Mouse (Mus musculus) intestine, embryonic 15.5 days (tissue): ENCODE measurements at regions not wholly inside any gene's neighbourhood (a gene's known extent, or its start where the extent isn't known, plus 50 kb on each side); places are given as distances from the start of the nearest gene placed in this dataset.
A peak's percentile ranks its signal among the peaks of the same experiment; 100 is the strongest.

ENCODE experiments used
- ATAC-seq: fragments of 200-750 bp; cut with Nextera tagmentation; 2 replicates; pipeline ENCODE4 v1.8.0; 2017; ENCODE audit warnings: moderate TSS enrichment, moderate library complexity
- H3K27ac ChIP-seq: fragments of 300-500 bp; sonication (generic); 2 replicates; pipeline ENCODE4 v1.5.1; 2015; ENCODE audit warnings: mild to moderate bottlenecking, inconsistent platforms
- H3K27me3 ChIP-seq: fragments of 300-500 bp; sonication (generic); replicated peaks from 2 replicates; pipeline ENCODE4 v1.6.1; 2015; ENCODE audit warnings: inconsistent platforms
- H3K36me3 ChIP-seq: fragments of 300-500 bp; sonication (generic); 2 replicates; pipeline ENCODE4 v1.6.1; 2015; ENCODE audit warnings: inconsistent platforms
- H3K4me1 ChIP-seq: fragments of 300-500 bp; sonication (generic); replicated peaks from 2 replicates; pipeline ENCODE4 v1.6.1; 2015; ENCODE audit warnings: inconsistent platforms
- H3K4me2 ChIP-seq: fragments of 300-500 bp; sonication (generic); replicated peaks from 2 replicates; pipeline ENCODE4 v1.6.1; 2015; ENCODE audit warnings: mild to moderate bottlenecking, inconsistent platforms
- H3K4me3 ChIP-seq: fragments of 300-500 bp; sonication (generic); replicated peaks from 2 replicates; pipeline ENCODE4 v1.5.1; 2015; ENCODE audit warnings: inconsistent platforms
- H3K9ac ChIP-seq: fragments of 300-500 bp; sonication (generic); 2 replicates; pipeline ENCODE4 v1.6.1; 2015; ENCODE audit warnings: inconsistent platforms
- H3K9me3 ChIP-seq: fragments of 300-500 bp; sonication (generic); 2 replicates; pipeline ENCODE4 v1.6.1; 2016; ENCODE audit warnings: inconsistent platforms
- WGBS: fragments of 180-500 bp; shearing (Covaris S2); methylation state at CpG from one replicate; pipeline ENCODE4 v1.1.7; 2015; 5-methylcytosine and 5-hydroxymethylcytosine counted together

DNA sequence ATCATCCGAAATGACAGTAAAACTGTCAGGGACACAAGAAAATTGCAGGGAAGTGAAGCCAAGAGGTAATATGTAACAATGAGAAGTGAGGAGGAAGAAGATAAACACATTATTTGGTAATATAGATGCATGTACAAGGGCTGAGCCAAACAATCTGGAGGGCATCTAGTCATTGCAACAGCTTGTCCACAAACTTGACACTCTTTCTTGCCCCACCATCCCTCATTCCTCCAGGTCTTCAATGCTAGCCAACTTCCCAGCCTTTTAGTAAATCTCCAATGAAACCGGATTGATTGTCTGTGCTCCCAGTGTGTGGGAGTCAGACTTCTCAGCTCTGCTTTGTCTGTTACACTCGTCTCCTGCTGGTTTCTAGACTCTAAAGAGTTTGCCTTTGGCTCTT lies 172.3 kb upstream of the Gbe1 start:
- Histone ChIP-seq H3K9me3 (no peaks in the 10 kb centered on the region), H3K4me1 (no peaks in the 10 kb centered on the region), H3K4me2 (no peak overlapping the region), H3K27ac (no peak overlapping the region), H3K4me3 (no peak overlapping the region), H3K9ac (no peak overlapping the region), H3K27me3 (no peaks in the 10 kb centered on the region), H3K36me3 (no peaks in the 10 kb centered on the region)
- 74% methylated on average over 3 of the region's 3 CpGs for WGBS
- no peak for ATAC-seq

DNA sequence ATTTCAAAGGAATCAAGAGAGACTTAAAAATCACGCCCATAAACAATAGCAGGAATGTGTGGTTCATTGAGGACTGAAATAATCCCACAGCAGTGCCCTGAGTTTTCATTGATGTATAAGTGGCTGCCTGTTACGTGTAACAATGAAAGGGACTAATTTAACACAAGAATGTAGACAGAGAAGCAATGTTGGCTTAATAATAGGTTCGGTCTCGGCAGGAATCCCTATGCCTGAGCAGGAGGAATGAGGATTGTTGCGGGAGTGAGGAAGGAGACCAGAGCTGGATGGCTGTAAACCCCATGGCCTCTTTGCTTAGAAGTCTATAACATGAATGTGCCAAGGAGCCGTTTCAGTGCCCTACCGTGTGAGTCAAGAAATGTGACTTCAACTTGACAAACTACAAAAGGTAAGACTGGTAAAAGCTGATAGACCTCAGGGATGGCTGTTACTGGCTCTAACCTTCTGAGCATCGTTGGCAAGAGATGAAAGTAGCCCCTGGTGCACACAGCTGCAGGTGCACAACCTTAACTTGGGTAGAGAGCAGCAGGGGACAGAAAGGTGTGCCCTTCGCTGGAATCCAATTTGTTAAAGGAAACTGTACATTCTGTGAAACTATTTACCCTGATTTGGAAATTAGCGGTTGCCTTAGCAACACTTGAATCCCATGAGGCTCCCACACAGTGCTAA lies 165.9 kb upstream of the Gbe1 start:
- no peaks in the 10 kb centered on the region for H3K9me3 ChIP-seq
- no peaks in the 10 kb centered on the region for H3K36me3 ChIP-seq
- H3K9ac ChIP-seq, result no peak overlapping the region
- H3K4me2 ChIP-seq, result no peak overlapping the region
- 78% methylated on average over 10 of the region's 10 CpGs for WGBS
- ATAC-seq, result no peak
- no peaks in the 10 kb centered on the region for H3K27me3 ChIP-seq
- no peak overlapping the region for H3K27ac ChIP-seq
- H3K4me1 ChIP-seq, result no peaks in the 10 kb centered on the region
- no peak overlapping the region for H3K4me3 ChIP-seq

- Histone ChIP-seq H3K27me3 (no peaks in the 10 kb centered on the region), H3K9ac (no peak overlapping the region), H3K4me3 (no peak overlapping the region), H3K27ac (no peak overlapping the region), H3K4me2 (no peak overlapping the region), H3K36me3 (no peaks in the 10 kb centered on the region), H3K9me3 (no peaks in the 10 kb centered on the region), H3K4me1 (no peaks in the 10 kb centered on the region)
- 85% methylated on average over 7 of the region's 7 CpGs for WGBS
- ATAC-seq, result no peak
These were observed 159.2 kb upstream of the Gbe1 start for GRCm38 (mm10) chr16:70154587-70154986.

DNA sequence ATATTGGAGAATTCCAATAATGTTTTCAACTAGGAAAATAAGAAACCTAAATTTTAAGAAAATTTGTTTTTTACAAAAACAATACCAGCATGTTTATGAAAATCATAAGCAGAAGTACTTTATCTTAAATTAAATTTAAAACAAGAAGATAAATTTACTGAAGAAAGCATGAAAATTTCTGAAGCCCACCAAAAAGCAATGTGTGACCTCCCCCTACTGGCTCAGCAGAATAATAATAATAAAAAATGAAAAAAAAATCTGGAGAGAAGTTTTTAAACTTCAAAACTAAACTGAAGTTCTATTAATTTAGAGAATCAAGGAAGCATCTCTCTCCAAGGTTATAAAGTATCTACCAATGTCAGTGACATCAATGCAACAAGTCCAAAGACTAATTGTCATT lies 153.2 kb upstream of the Gbe1 start:
- no peaks in the 10 kb centered on the region for H3K4me1 ChIP-seq
- no peak overlapping the region for H3K4me2 ChIP-seq
- no peaks in the 10 kb centered on the region for H3K9me3 ChIP-seq
- no peak for ATAC-seq
- H3K27me3 ChIP-seq, result no peaks in the 10 kb centered on the region
- H3K27ac ChIP-seq, result no peak overlapping the region
- H3K4me3 ChIP-seq, result no peak overlapping the region
- H3K36me3 ChIP-seq, result no peaks in the 10 kb centered on the region
- no peak overlapping the region for H3K9ac ChIP-seq

DNA sequence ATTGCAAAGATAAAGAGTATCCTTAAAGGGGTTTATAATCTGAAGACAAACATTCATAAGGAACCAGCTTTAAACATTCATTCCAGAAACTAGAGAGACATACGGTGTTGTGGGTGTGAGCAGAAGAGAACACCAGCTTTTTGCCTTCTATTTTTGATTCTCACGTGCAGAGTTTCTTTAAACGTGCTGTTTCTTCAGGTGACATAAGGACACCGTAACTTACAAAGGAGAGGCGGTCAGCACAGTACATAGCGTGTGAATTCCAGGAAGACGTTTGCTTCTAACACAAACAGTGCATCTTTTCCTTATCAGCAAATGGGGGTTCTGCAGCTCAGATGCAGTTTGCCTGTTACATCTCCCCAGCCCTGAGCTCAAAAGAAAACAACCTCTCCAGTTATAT lies 138.6 kb upstream of the Gbe1 start:
- H3K27ac ChIP-seq, result no peak overlapping the region
- no peak overlapping the region for H3K9ac ChIP-seq
- no peaks in the 10 kb centered on the region for H3K9me3 ChIP-seq
- no peaks in the 10 kb centered on the region for H3K36me3 ChIP-seq
- H3K4me1 ChIP-seq, result no peaks in the 10 kb centered on the region
- H3K4me2 ChIP-seq, result no peak overlapping the region
- no peak for ATAC-seq
- H3K27me3 ChIP-seq, result no peaks in the 10 kb centered on the region
- 21% methylated on average over 7 of the region's 7 CpGs for WGBS
- H3K4me3 ChIP-seq, result no peak overlapping the region

DNA sequence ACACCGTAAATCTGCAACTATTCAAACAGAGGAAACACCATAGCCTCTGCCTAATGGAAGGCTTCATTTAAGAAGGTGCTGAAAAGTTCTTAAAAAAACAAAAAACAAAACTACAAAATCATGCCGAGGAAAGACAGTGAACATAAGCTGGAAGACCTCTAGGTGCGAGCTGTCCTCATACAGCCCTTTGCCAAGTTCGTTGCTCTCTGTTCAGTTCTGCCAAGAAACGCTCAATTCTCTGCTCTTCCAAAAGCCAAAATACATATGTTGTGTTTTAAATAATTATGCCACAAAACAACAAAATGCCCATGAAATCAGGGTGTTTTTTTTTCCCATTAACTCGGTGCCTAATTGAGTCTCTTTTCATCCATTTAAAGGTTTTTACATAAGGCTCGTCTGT lies 134.8 kb upstream of the Gbe1 start:
- no peak for ATAC-seq
- no peak overlapping the region for H3K4me2 ChIP-seq
- H3K9ac ChIP-seq, result no peak overlapping the region
- no peaks in the 10 kb centered on the region for H3K27me3 ChIP-seq
- 65% methylated on average over 7 of the region's 7 CpGs for WGBS
- no peaks in the 10 kb centered on the region for H3K9me3 ChIP-seq
- H3K27ac ChIP-seq, result no peak overlapping the region
- H3K36me3 ChIP-seq, result no peaks in the 10 kb centered on the region
- no peak overlapping the region for H3K4me3 ChIP-seq
- H3K4me1 ChIP-seq, result no peaks in the 10 kb centered on the region

DNA sequence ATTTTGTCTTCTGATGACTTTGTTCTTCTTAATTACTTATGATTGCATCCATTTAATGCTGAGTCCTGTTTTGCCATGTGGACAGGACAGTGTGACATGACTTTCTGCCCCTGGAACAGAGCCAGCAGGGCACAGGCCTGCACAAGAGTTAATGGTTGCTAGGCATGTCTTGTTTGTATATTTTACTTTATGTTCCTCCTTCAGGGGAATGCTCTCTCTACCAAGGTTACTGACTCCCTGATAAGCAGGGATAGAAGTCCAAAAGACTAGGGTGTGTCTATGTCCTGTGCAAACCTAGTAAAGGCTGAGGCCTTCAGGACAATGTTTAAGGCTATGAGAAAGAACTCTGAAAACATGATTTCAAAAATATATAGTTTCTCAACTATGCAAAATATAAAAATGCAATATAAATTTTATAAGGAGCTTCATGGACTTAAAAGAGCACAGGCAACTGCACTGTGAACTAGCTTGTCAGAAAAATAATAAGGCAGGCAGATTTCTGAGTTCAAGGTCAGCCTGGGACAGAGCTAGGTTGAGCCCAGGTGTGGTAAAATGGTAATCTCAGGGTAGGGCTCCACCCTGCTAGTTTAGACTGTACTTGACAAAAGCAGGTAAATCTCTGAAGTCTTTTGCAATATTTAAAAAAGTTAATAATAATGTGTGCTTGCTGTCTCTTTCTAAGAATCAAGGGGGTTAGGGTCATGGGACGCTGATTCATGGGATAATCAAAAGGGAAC lies 99.7 kb upstream of the Gbe1 start:
- no peak overlapping the region for H3K4me3 ChIP-seq
- no peaks in the 10 kb centered on the region for H3K9me3 ChIP-seq
- peak; percentile 96 for ATAC-seq
- H3K36me3 ChIP-seq, result no peaks in the 10 kb centered on the region
- no peak overlapping the region for H3K9ac ChIP-seq
- H3K27me3 ChIP-seq, result no peaks in the 10 kb centered on the region
- no peak overlapping the region for H3K4me2 ChIP-seq
- H3K4me1 ChIP-seq, result 0 out of 2 replicates have a peak, but pooled peaks cover 3% of the 10 kb centered on the region
- WGBS, result 37% methylated on average over 1 of the region's 1 CpGs
- 0 out of 2 replicates have a peak overlapping the region, but pooled peaks have one; percentile 51 for H3K27ac ChIP-seq

DNA sequence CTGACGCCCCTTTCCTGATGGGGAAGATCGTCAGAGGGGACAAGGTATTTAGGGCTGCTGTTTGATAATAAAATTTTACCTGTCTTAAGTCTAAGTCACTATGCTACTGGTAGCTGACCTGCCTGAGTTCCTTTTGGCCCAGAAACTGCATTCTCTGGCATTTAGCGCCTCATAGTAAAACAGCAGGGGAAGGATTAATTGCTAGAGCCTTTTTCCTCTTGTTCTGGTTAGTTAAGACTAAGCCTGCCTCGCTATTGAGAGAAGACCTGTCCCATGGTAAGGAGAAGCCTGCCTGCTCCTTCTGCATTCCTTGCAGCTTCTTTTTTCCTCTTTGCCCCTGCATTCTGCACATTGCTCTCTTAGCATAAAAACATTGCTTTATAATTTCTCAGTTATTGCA lies 98.9 kb upstream of the Gbe1 start:
- ATAC-seq, result no peak
- Histone ChIP-seq H3K4me2 (no peak overlapping the region), H3K9me3 (no peaks in the 10 kb centered on the region), H3K36me3 (no peaks in the 10 kb centered on the region), H3K4me1 (0 out of 2 replicates have a peak, but pooled peaks cover 3% of the 10 kb centered on the region), H3K27me3 (no peaks in the 10 kb centered on the region), H3K4me3 (no peak overlapping the region), H3K27ac (peak overlapping the region; percentile 51; the same call in 1 of the 2 replicates), H3K9ac (no peak overlapping the region)
- WGBS, result 12% methylated on average over 4 of the region's 4 CpGs

DNA sequence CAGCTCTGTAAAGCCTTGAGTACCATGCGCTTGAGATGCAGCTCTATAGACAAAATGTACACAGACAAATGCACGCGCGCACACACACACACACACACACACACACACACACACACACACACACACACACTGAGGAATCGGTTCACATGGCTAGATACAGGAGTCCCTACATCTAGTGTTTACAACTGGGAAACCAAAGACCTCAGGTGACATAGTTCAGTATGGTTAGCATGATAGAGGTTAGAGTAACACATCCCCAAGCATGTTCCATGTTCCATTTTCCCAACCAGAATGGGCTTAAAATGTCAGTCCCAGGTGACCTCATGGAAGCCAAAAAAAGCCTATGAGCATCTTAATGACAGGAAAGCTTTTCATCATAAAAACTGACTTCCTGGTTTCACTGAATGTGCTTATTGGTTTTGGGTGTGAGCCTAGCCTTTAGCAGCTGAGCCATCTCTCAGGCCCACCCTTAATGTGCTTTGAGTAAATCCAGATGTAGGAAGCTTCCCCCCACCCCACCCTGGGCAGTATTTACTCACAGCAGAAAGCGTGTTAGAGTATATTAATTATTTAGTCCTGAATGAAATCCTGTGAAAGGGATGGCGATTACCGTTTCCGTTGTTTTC lies 86.0 kb upstream of the Gbe1 start:
- Histone ChIP-seq H3K36me3 (no peaks in the 10 kb centered on the region), H3K4me2 (no peak overlapping the region), H3K27ac (no peak overlapping the region), H3K9me3 (no peaks in the 10 kb centered on the region), H3K9ac (no peak overlapping the region), H3K4me1 (no peaks in the 10 kb centered on the region), H3K4me3 (no peak overlapping the region), H3K27me3 (no peaks in the 10 kb centered on the region)
- 83% methylated on average over 9 of the region's 9 CpGs for WGBS
- no peak for ATAC-seq

- Histone ChIP-seq H3K9ac (no peak overlapping the region), H3K27ac (no peak overlapping the region), H3K4me1 (no peaks in the 10 kb centered on the region), H3K27me3 (no peaks in the 10 kb centered on the region), H3K36me3 (no peaks in the 10 kb centered on the region), H3K9me3 (no peaks in the 10 kb centered on the region), H3K4me2 (no peak overlapping the region), H3K4me3 (no peak overlapping the region)
- WGBS, result 86% methylated on average over 9 of the region's 9 CpGs
- ATAC-seq, result no peak
These were observed 81.0 kb upstream of the Gbe1 start for GRCm38 (mm10) chr16:70232706-70233105.

DNA sequence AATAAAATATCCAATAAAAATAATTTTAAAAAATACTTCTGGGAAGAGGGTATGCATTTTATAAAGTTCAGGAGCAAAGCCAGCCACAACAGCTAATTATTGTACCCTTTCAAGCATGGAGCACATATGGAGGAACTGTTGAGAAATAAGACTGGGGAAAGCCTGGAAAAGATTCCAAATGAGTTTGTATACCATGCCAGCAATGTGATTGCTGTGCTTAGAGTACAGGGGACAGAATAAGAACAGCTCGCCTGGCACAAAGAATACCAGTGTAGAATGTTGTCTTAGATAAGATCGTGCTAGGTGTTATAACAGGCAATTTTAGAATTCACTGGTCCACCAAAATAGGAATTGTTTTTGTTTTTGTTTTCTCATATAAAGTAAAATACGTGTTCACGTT lies 78.6 kb upstream of the Gbe1 start:
- no peak overlapping the region for H3K9ac ChIP-seq
- H3K36me3 ChIP-seq, result no peaks in the 10 kb centered on the region
- H3K27me3 ChIP-seq, result no peaks in the 10 kb centered on the region
- no peak overlapping the region for H3K27ac ChIP-seq
- WGBS, result 87% methylated on average over 4 of the region's 4 CpGs
- no peak overlapping the region for H3K4me2 ChIP-seq
- no peak for ATAC-seq
- no peaks in the 10 kb centered on the region; the same call in 1 of the 2 replicates for H3K4me1 ChIP-seq
- no peak overlapping the region for H3K4me3 ChIP-seq
- no peaks in the 10 kb centered on the region for H3K9me3 ChIP-seq

DNA sequence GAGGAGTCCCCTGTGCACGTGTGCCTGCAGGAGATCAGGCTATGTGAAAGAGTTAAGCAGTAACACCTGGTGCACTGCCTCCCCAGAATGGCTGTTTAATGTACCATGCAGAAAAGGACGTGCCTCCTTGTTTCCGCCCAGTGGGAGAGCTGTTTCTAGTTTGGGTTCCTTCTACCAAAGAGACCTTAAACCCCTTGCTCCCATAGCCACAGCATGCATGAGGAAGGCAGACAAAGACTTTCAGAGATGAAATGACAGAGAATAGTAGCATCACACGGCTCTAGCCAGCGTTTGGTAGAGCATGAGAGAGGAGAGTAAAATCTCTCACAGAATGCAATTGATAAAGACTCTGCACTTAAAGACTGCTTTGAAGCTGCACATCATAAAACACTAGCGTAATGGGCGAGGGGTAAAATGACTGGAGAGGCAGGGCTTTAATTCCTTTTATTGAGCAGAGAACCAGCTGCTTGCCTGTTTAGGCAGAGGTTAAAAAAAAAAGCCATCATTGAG lies 74.3 kb upstream of the Gbe1 start:
- H3K4me2 ChIP-seq, result no peak overlapping the region
- H3K9me3 ChIP-seq, result no peaks in the 10 kb centered on the region
- H3K9ac ChIP-seq, result no peak overlapping the region
- ATAC-seq, result no peak
- H3K27me3 ChIP-seq, result no peaks in the 10 kb centered on the region
- H3K27ac ChIP-seq, result no peak overlapping the region
- H3K4me3 ChIP-seq, result no peak overlapping the region
- H3K36me3 ChIP-seq, result no peaks in the 10 kb centered on the region
- H3K4me1 ChIP-seq, result no peaks in the 10 kb centered on the region; the same call in 1 of the 2 replicates
- 35% methylated on average over 7 of the region's 7 CpGs for WGBS
